Mouse (Mus musculus) common myeloid progenitor, adult 5-6 weeks (primary cell): ENCODE measurements around the gene Jazf1. TPM values are rescaled to one million over a fixed set of nuclear protein-coding genes. Genes with fewer than 3 reads are reported as not detected.

Experiments
- ATAC-seq: replicated peaks from 2 replicates; pipeline ENCODE4 v1.8.0; 2016; ENCODE audit warnings: low read depth, mild to moderate bottlenecking, moderate TSS enrichment, inconsistent platforms; ENCODE audit not compliant: poor library complexity, severe bottlenecking
- total RNA-seq: library from RNA; stranded (forward); fragments of 200-1000, 187-1606 nt; gene quantifications from 2 replicates; pipeline ENCODE4 v1.2.3, GENCODE M21; 2017

The Jazf1 gene
- total RNA-seq, 1 experiment from 2014 or later = not detected

- peak; percentile 30; the same call in 1 of the 2 replicates for ATAC-seq
These were observed 147.7 kb downstream of the Jazf1 start for GRCm38 (mm10) chr6:52920719-52921118.

- ATAC-seq = no peak
These were observed 149.0 kb downstream of the Jazf1 start for GRCm38 (mm10) chr6:52919442-52919841.

- ATAC-seq = peak; percentile 93
These were observed 149.5 kb downstream of the Jazf1 start for GRCm38 (mm10) chr6:52918980-52919379.

- ATAC-seq = no peak
These were observed 151.0 kb downstream of the Jazf1 start for GRCm38 (mm10) chr6:52917471-52917870.

- ATAC-seq = no peak
These were observed 151.5 kb downstream of the Jazf1 start for GRCm38 (mm10) chr6:52916836-52917376.

- no peak for ATAC-seq
These were observed 153.5 kb downstream of the Jazf1 start for GRCm38 (mm10) chr6:52914921-52915320.

GRCm38 (mm10) chr6:52912143-52912918, 156.1 kb downstream of the Jazf1 start:
- no peak for ATAC-seq

GRCm38 (mm10) chr6:52906801-52907200, 161.6 kb downstream of the Jazf1 start:
- no peak for ATAC-seq

- 0 out of 2 replicates have a peak, but pooled peaks have one; percentile 25 for ATAC-seq
These were observed 163.3 kb downstream of the Jazf1 start for GRCm38 (mm10) chr6:52905100-52905499.

- ATAC-seq = peak; percentile 58; the same call in 1 of the 2 replicates
These were observed 165.0 kb downstream of the Jazf1 start for GRCm38 (mm10) chr6:52903226-52903960.

GRCm38 (mm10) chr6:52899574-52900245, 168.7 kb downstream of the Jazf1 start:
- no peak for ATAC-seq

GRCm38 (mm10) chr6:52895075-52895474, 173.4 kb downstream of the Jazf1 start:
- ATAC-seq = no peak

GRCm38 (mm10) chr6:52894501-52894823, 174.0 kb downstream of the Jazf1 start:
- no peak for ATAC-seq

- no peak for ATAC-seq
These were observed 174.5 kb downstream of the Jazf1 start for GRCm38 (mm10) chr6:52893811-52894500.

GRCm38 (mm10) chr6:52892978-52893377, 175.5 kb downstream of the Jazf1 start:
- ATAC-seq = no peak

GRCm38 (mm10) chr6:52887541-52888203, 180.8 kb downstream of the Jazf1 start:
- no peak for ATAC-seq

- ATAC-seq = no peak
These were observed 184.7 kb downstream of the Jazf1 start for GRCm38 (mm10) chr6:52883773-52884172.

GRCm38 (mm10) chr6:52877176-52877575, 191.3 kb downstream of the Jazf1 start:
- no peak for ATAC-seq

GRCm38 (mm10) chr6:52871306-52871705, 197.1 kb downstream of the Jazf1 start:
- no peak for ATAC-seq
